Mouse (Mus musculus) myocyte (in vitro differentiated cells): ENCODE data around the gene Clec2e.

ENCODE experiments used
- E2F4 ChIP-seq: IDR thresholded peaks from one replicate; pipeline ENCODE4 v1.6.1; 2011; ENCODE audit warnings: mild to moderate bottlenecking, control low read depth, moderate library complexity; ENCODE audit not compliant: insufficient read depth
- MYOD1 ChIP-seq, 3 experiments: IDR thresholded peaks; one replicate each; pipeline ENCODE4 v1.6.1; 2011; ENCODE audit warnings: control low read depth in 2 of 3, low read depth in 2 of 3, mild to moderate bottlenecking in 2 of 3, moderate library complexity in 1 of 3; ENCODE audit not compliant: insufficient read length in 2 of 3, control insufficient read depth in 1 of 3
- MYOG ChIP-seq, 3 experiments: IDR thresholded peaks; one replicate each; pipeline ENCODE4 v1.6.1; 2011; ENCODE audit warnings: control low read depth in 2 of 3, low read depth in 2 of 3, mild to moderate bottlenecking in 2 of 3; ENCODE audit not compliant: insufficient read length in 2 of 3, control insufficient read depth in 1 of 3, insufficient read depth in 1 of 3
- POLR2A ChIP-seq: IDR thresholded peaks from one replicate; pipeline ENCODE4 v1.6.1; 2011; ENCODE audit warnings: low read depth, mild to moderate bottlenecking, control low read depth, moderate library complexity; ENCODE audit not compliant: insufficient read length
- POLR2AphosphoS2 ChIP-seq: IDR thresholded peaks from one replicate; pipeline ENCODE4 v1.6.1; 2011; ENCODE audit warnings: low read depth, control low read depth; ENCODE audit not compliant: insufficient read length
- TCF12 ChIP-seq: IDR thresholded peaks from one replicate; pipeline ENCODE4 v1.6.1; 2011; ENCODE audit warnings: mild to moderate bottlenecking, control low read depth; ENCODE audit not compliant: poor library complexity, insufficient read depth, severe bottlenecking
- TCF3 ChIP-seq: IDR thresholded peaks from one replicate; pipeline ENCODE4 v1.6.1; 2011; ENCODE audit warnings: low read depth, control low read depth; ENCODE audit not compliant: insufficient read length
- USF1 ChIP-seq: IDR thresholded peaks from one replicate; pipeline ENCODE4 v1.6.1; 2011; ENCODE audit warnings: low read depth, mild to moderate bottlenecking, control low read depth, moderate library complexity

GRCm38 (mm10) chr6:129056237-129056636 lies 44.5 kb downstream of the Clec2e start:
- TF ChIP-seq POLR2AphosphoS2 (no peak), POLR2A (no peak), USF1 (no peak), TCF3 (no peak), MYOD1 (IDR thresholded peaks at IDR 0.05; ENCODE audit: control insufficient read depth in 1 of 3, insufficient read length in 2 of 3, low read depth in 2 of 3) (no peak), E2F4 (no peak), MYOG (IDR thresholded peaks at IDR 0.05; ENCODE audit: control insufficient read depth in 1 of 3, insufficient read depth in 1 of 3, insufficient read length in 2 of 3, low read depth in 2 of 3) (no peak), TCF12 (no peak)
